Mouse (Mus musculus) liver, postnatal 0 days (tissue): ENCODE results near the gene Celf5.

Experiments
- CTCF ChIP-seq: sonication (generic); IDR thresholded peaks from 2 replicates; pipeline ENCODE4 v1.5.1; 2016; ENCODE audit warnings: antibody characterized with exemption, low read depth
- EP300 ChIP-seq: IDR thresholded peaks from 2 replicates; pipeline ENCODE4 v1.6.1; 2016; ENCODE audit warnings: antibody characterized with exemption, low read depth, mild to moderate bottlenecking

DNA sequence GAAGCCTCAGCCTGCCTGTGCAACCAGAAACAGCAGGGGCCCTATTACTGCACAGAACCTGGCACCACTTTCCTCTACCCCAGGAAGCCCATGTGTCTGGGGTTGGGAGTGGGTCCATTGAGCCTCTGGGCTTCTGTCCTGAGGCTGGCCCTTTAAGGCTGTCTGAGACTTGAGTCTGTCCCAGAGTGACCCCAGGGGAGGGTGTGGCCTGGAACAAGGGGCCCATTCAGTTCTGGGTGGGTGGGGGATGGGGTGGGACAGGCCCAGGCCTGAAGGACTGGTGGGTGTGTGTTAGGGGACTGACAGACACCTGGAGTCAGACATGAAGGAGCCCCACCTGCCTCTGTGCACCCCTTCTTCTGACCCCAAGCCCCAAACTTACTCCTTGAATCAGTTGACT lies 67.8 kb downstream of the Celf5 start:
- TF ChIP-seq CTCF (no peak), EP300 (no peak)
